Mouse (Mus musculus) embryonic facial prominence, embryonic 10.5 days (tissue): ENCODE measurements around the gene Zfp827. TPM values are rescaled to one million over a fixed set of nuclear protein-coding genes. Genes with fewer than 3 reads are reported as not detected.

Experiments used
- DNase-seq: peaks from one replicate; pipeline ENCODE4 v3.0.0-alpha.2; 2017; ENCODE audit warnings: low spot score
- H3K27ac ChIP-seq: fragments of 300-500 bp; sonication (generic); replicated peaks from 2 replicates; pipeline ENCODE4 v1.5.1; 2016; ENCODE audit warnings: mild to moderate bottlenecking
- H3K27me3 ChIP-seq: fragments of 300-500 bp; sonication (generic); replicated peaks from 2 replicates; pipeline ENCODE4 v1.6.1; 2016; ENCODE audit warnings: low read depth, mild to moderate bottlenecking; ENCODE audit not compliant: poor library complexity, severe bottlenecking
- H3K36me3 ChIP-seq: fragments of 300-500 bp; sonication (generic); replicated peaks from 2 replicates; pipeline ENCODE4 v1.6.1; 2016; ENCODE audit warnings: mild to moderate bottlenecking, moderate library complexity
- H3K4me1 ChIP-seq: fragments of 300-500 bp; sonication (generic); 2 replicates; pipeline ENCODE4 v1.6.1; 2016
- H3K4me3 ChIP-seq: fragments of 300-500 bp; sonication (generic); 2 replicates; pipeline ENCODE4 v1.5.1; 2016; ENCODE audit warnings: mild to moderate bottlenecking, moderate library complexity
- H3K9me3 ChIP-seq: fragments of 300-500 bp; sonication (generic); 2 replicates; pipeline ENCODE4 v1.6.1; 2016; ENCODE audit warnings: mild to moderate bottlenecking
- WGBS: fragments of 180-500 bp; shearing (Covaris S2); methylation state at CpG from one replicate; pipeline ENCODE4 v1.1.7; 2016; 5-methylcytosine and 5-hydroxymethylcytosine counted together
- polyA plus RNA-seq: library from polyadenylated mRNA; unstranded; fragments of >200 nt; fragmentation: Nextera tagmentation; extraction: Ambion mirVana; gene quantifications from 2 replicates; pipeline ENCODE4 v1.2.1, GENCODE M21; 2016

Gene Zfp827
- polyA plus RNA-seq, 1 experiment from 2014 or later: 8.2 TPM

- Histone ChIP-seq H3K4me3 (no peak overlapping the region), H3K4me1 (peaks cover 20% of the 10 kb centered on the region), H3K36me3 (no peaks in the 10 kb centered on the region), H3K27me3 (no peaks in the 10 kb centered on the region), H3K9me3 (peaks cover 5% of the 10 kb centered on the region; the same call in 1 of the 2 replicates), H3K27ac (peak overlapping the region; percentile 44; the same call in 1 of the 2 replicates)
- no peak for DNase-seq
- 84% methylated on average over 5 of the region's 5 CpGs for WGBS
These were observed 194.5 kb downstream of the Zfp827 start for GRCm38 (mm10) chr8:79222752-79223141.

GRCm38 (mm10) chr8:79224363-79224762, 196.1 kb downstream of the Zfp827 start:
- H3K9me3 ChIP-seq: peaks cover 5% of the 10 kb centered on the region; the same call in 1 of the 2 replicates
- peak overlapping the region; percentile 48; the same call in 1 of the 2 replicates for H3K27ac ChIP-seq
- peaks cover 20% of the 10 kb centered on the region for H3K4me1 ChIP-seq
- WGBS: 66% methylated on average over 9 of the region's 9 CpGs
- H3K36me3 ChIP-seq: no peaks in the 10 kb centered on the region
- H3K4me3 ChIP-seq: no peak overlapping the region
- no peaks in the 10 kb centered on the region for H3K27me3 ChIP-seq
- DNase-seq: no peak

GRCm38 (mm10) chr8:79225586-79225985, 197.3 kb downstream of the Zfp827 start:
- H3K9me3 ChIP-seq: peaks cover 5% of the 10 kb centered on the region; the same call in 1 of the 2 replicates
- WGBS: 86% methylated on average over 7 of the region's 7 CpGs

DNA sequence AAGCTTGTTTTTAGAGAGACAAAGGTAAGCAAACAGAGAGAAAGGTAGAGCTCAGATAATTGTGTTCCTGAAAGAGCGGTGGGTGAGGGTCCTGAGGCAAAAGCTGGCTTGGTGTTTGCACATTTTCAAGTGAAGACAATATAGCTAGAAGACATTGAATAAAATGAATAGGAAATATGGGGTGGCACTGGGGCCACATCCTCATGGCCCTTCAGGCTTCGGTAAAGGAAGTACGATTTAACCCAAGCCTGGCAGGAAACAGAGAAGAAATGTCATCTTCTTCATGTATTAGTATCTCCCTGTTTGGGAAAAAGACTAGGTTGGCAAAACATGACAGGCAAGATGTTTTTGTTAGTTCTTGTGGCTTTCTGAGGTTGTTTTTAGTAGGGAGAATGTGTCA, 197.8 kb downstream of the Zfp827 start:
- DNase-seq: no peak

More at GRCm38 (mm10) chr8:79225586-79225985, 197.3 kb downstream of the Zfp827 start:
- Histone ChIP-seq H3K4me1 (peaks cover 20% of the 10 kb centered on the region), H3K36me3 (no peaks in the 10 kb centered on the region), H3K27me3 (no peaks in the 10 kb centered on the region), H3K4me3 (no peak overlapping the region), H3K27ac (no peak overlapping the region)
- peak; percentile 4 for DNase-seq

DNA sequence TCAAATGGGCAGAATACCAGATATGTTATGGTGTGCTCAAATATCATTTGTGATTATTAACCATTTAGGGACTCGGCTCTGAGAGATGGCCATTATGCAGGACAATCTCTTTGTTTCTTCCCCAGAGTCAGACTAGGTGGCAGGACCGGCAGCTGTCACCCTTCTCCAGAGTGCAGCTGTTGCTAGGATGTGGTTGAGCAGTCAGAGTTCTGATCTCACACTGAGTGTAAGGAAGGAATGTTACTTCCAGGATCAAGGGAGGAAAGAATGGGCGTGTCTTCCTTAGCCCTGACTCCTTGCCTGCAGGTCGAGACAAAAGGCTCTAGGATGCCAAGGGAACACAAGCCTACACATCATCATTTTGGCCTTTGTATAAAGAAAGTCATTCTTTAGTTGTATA, 199.0 kb downstream of the Zfp827 start:
- Histone ChIP-seq H3K27me3 (no peaks in the 10 kb centered on the region), H3K4me3 (no peak overlapping the region), H3K36me3 (no peaks in the 10 kb centered on the region), H3K9me3 (peaks cover 5% of the 10 kb centered on the region; the same call in 1 of the 2 replicates), H3K27ac (no peak overlapping the region), H3K4me1 (peaks cover 16% of the 10 kb centered on the region)
- DNase-seq: peak; percentile 5
- WGBS: 83% methylated on average over 4 of the region's 4 CpGs

More for the DNA sequence above, 197.8 kb downstream of the Zfp827 start:
- H3K4me3 ChIP-seq: no peak overlapping the region
- no peak overlapping the region for H3K27ac ChIP-seq
- H3K4me1 ChIP-seq: peaks cover 20% of the 10 kb centered on the region
- H3K36me3 ChIP-seq: no peaks in the 10 kb centered on the region
- 90% methylated on average over 3 of the region's 3 CpGs for WGBS
- H3K27me3 ChIP-seq: no peaks in the 10 kb centered on the region
- peaks cover 5% of the 10 kb centered on the region; the same call in 1 of the 2 replicates for H3K9me3 ChIP-seq

DNA sequence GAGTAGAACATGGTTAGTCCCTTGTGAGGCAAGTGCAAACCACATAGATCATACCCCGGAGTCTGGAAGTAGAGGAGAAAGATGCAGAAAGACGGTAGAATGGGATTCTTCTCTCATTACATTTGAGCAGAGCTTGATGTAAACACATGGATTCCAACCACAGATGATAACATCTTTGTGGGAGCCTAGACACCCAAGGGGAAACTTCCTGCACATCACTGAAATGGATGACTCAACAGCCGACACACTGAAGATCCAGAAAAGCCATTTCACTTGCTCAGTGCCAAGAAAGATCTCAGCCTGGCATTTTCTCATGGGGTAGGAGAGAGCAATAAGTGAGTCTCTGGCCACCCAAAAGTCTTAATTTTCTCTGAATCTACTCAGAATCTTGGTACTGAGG, 199.7 kb downstream of the Zfp827 start:
- H3K27ac ChIP-seq: no peak overlapping the region
- H3K9me3 ChIP-seq: peaks cover 5% of the 10 kb centered on the region; the same call in 1 of the 2 replicates
- WGBS: 90% methylated on average over 3 of the region's 3 CpGs
- H3K4me1 ChIP-seq: peaks cover 9% of the 10 kb centered on the region
- H3K36me3 ChIP-seq: no peaks in the 10 kb centered on the region
- H3K4me3 ChIP-seq: no peak overlapping the region
- no peaks in the 10 kb centered on the region for H3K27me3 ChIP-seq
- DNase-seq: no peak

DNA sequence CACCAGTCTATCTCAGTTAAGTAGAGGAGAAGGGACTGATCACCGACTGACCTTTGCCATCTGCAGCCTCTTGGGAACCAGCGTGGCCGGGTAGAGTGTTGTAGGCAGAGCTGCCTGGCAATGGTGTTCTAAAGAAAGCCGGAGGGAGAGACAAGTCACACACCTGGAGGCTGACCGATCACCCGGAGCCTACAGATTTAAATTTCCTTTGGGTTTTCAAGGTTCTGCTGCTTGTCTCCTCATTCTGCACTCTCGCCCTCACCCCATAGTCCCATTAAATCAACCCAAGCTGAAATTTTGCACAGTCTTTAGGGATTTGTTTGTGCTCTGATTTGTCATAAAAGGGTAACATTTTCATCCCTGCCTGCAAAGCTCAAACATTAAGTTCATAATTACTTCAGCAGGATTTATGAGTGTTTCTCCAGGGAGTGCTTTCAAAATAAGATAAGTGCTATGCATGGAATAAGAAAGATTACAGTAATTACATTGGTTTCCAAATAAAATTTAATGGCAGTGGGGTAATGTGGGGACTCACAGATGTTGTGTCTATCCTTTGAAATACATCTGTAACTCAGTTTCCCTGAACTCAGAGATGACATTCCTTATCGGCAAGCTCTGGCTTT, 201.1 kb downstream of the Zfp827 start:
- 90% methylated on average over 8 of the region's 8 CpGs for WGBS
- Histone ChIP-seq H3K4me1 (no peaks in the 10 kb centered on the region; the same call in 1 of the 2 replicates), H3K27me3 (no peaks in the 10 kb centered on the region), H3K4me3 (no peak overlapping the region), H3K36me3 (no peaks in the 10 kb centered on the region), H3K27ac (no peak overlapping the region), H3K9me3 (peaks cover 5% of the 10 kb centered on the region; the same call in 1 of the 2 replicates)
- DNase-seq: no peak

DNA sequence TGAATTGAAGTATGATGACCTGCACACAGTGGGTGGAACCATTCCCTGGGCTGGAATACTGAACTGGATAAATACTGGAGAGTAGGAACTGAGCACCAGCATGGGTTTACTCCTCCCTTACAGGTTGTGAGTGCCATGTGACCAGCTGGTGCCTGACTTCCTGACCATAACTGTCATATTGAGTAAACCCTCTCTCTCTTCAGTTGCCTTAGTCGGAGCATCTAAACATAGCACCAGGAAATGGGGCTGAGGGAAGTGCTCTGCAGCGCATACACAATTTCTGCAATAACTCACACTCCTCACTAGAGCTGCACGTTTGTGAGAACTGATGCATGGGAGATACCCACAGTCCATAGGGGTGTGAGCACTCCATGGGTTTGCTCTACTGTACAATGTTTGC, 211.1 kb downstream of the Zfp827 start:
- Histone ChIP-seq H3K27ac (no peak overlapping the region), H3K27me3 (no peaks in the 10 kb centered on the region), H3K36me3 (no peaks in the 10 kb centered on the region), H3K4me1 (no peaks in the 10 kb centered on the region), H3K9me3 (no peaks in the 10 kb centered on the region), H3K4me3 (no peak overlapping the region)
- DNase-seq: no peak
- WGBS: 86% methylated on average over 3 of the region's 3 CpGs

DNA sequence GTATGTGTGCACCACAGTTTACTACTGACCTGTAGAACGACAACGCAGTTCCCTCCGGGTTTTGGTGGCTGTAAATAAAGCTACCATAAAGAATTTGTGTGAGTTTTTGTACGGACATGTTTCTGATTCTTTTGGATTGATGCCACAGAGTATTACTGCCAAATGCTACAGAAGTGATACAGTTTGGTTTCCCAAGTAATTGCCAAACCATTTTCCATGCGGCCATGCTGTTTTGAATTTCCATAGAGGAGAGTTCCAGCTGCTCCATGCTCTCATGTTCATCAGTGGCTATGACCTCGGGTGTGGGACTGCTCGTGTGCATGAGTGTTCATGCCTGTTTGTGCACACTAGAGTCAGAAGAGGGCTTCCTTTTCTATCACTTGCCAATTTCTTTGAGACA, 211.8 kb downstream of the Zfp827 start:
- Histone ChIP-seq H3K27ac (no peak overlapping the region), H3K27me3 (no peaks in the 10 kb centered on the region), H3K9me3 (no peaks in the 10 kb centered on the region), H3K36me3 (no peaks in the 10 kb centered on the region), H3K4me1 (no peaks in the 10 kb centered on the region), H3K4me3 (no peak overlapping the region)
- 87% methylated on average over 7 of the region's 7 CpGs for WGBS
- no peak for DNase-seq

Other genes with a start within 250 kb of the Zfp827 start
- gene Lsm6, start 207.3 kb upstream of the Zfp827 start, polyA plus RNA-seq: 291 and 299 TPM in 2 replicates
- gene 1700011L22Rik, start 220.1 kb downstream of the Zfp827 start, polyA plus RNA-seq: not detected in 2 replicates